Mouse (Mus musculus) brain, embryonic 14.5 days (tissue): ENCODE results near the gene Iqgap3.

Experiments used
- CTCF ChIP-seq: fragments of 200-500 bp; IDR thresholded peaks from 2 replicates; pipeline ENCODE4 v1.5.1; 2012; ENCODE audit warnings: inconsistent platforms, mild to moderate bottlenecking, moderate library complexity, borderline replicate concordance; ENCODE audit not compliant: insufficient read depth, insufficient read length; ENCODE audit errors: extremely low read depth
- POLR2A ChIP-seq: fragments of 200-500 bp; IDR thresholded peaks from 2 replicates; pipeline ENCODE4 v1.6.1; 2012; ENCODE audit warnings: mild to moderate bottlenecking, inconsistent platforms, borderline replicate concordance; ENCODE audit not compliant: poor library complexity, insufficient read depth, insufficient read length, severe bottlenecking; ENCODE audit errors: extremely low read depth

DNA sequence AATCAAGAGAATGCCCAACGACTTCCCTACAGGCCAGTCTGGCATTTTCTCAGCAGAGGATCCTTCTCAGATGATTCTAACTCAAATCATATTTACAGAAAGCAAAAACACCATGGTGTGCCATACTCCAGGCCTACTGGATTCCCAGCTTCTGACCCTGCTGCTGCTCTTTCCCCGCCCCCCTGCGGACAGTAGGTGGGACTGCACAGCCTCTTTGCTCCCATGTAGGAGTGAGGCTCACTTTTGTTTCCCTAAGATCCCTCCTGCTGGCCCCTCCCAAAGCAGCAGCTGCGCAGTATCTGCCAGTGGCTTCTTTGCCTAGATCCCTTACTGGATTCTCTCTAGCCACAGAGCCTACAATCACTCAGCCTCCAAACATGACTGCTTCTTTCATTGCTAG is 24.4 kb downstream of the Iqgap3 start:
- TF ChIP-seq CTCF (no peak), POLR2A (no peak)
